Mouse (Mus musculus) c-Kit-negative CD71-positive TER-119-positive erythroid progenitor cells, embryonic 14.5 days (primary cell): ENCODE data around the gene Actr2.
A peak's percentile ranks its signal among the peaks of the same experiment; 100 is the strongest.
"Not testable (repeated sequence)": the region's sequence is repeated elsewhere in the genome, so short reads cannot be mapped to it uniquely, and the experiment has no call there.

Experiments used
- DNase-seq: peaks from one replicate; pipeline ENCODE4 v3.0.0-alpha.2; 2013; ENCODE audit warnings: low read depth, low spot score

Gene Actr2

DNA sequence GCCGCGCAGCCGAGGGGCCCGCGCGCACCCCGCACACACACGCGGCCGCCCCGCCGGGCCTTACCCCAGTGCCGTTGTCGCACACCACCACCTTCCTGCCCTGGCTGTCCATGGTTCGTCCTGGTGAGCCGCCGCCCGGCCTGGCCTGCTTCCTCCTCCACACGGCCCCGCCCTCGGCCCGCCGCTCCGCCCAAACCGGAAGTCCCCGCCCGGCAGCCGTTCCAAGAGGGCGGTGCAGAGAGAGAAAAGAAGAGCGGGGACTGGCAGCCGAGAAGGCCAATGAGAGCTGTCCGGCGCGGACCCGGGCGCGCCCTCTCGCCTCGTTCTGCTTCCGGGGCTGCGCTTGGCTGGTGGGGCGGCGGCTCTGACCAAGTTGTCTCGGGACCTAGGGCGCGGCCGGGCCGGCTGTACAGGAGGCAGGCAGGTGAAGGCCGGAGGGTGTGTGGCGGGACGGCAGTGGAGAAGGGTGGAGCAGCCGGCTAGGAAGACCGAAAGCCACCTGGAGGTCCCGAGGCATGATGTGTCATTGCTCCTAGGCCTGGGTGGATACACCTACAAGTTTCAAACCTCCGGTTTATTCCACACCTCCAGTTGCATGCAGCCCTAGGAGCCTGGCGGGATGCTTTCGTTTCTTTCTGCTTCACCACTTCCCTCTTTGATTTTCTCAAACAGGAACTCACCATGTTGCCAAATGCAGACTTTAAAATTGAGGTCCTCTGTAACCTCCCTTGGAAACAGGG, at the start of gene Actr2:
TSS of gene Actr2 (minus strand) at position 173 of the 740 bp plus-strand sequence.
- peak; percentile 96 for DNase-seq

DNA sequence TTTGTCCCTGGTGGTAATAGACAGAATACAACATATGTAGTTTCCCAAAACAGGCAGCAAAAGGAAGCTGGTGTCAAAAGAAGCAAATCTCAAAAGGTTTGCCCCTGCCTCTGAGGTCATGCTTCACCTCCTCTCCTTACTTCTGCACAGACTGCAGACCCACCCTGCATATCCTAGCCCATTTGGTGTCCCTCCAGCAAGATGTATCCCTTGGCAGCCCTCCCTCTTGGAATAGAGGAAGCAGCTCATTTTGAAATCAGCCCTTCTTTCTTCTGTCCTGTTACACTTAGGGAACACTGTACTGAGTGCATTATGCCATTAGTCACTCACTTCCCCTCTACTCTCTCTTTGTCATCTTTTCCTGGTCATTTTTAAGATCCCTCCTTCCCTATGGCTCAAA, 46.2 kb upstream of the Actr2 start:
- no peak for DNase-seq

DNA sequence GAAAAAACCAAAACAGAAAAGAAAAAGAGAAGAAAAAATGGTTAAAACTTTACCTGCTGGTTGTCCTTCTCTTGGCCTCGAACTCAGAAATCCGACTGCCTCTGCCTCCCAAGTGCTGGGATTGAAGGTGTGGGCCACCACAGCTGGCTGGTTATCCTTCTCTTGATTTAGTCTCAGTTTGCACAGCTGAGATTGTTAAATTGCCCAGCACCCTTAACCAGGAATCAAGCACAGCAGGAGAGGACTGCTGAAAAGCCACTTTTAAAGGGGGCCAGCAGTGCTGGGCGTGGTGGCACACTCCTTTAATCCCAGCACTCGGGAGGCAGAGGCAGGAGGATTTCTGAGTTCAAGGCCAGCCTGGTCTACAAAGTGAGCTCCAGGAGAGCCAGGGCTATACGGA, 40.8 kb upstream of the Actr2 start:
- not testable (repeated sequence) for DNase-seq

DNA sequence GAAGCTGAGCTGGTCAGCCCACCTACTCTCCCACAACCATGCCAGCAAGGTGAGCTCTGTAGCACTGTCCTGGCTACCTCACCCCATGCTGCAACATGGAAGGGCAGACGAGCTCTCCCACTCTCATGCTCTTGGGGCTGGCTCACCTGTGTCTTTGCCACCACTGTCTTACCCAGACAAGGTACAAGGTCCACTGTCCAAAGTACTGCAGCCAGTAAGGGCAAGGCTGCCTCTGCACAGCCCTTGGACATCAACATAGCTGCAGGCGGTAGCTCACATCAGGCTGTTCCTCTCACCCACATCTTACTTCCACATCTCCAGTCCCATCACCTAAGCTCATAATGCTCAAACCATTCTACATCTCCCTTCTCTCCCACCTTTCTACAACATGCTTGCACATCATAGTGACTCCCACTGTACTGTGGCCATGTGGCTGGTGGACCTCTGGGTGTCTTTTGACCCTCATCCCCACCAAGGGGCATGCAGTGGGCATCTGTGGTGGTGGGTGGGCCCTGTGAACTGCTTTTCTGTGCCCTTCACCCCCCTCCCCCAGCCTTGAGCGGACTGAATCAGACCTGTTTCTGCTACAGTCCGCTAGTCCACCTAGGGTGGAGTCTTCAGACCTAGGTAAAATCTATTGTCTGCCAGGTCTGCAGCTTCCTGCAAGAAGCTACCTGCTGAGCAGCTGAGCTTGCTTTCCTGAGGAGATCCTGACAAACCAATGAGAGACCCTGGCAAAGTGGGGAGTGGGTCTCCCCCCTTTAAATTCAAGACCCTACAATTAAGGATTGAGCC, 39.6 kb upstream of the Actr2 start:
- no peak for DNase-seq

DNA sequence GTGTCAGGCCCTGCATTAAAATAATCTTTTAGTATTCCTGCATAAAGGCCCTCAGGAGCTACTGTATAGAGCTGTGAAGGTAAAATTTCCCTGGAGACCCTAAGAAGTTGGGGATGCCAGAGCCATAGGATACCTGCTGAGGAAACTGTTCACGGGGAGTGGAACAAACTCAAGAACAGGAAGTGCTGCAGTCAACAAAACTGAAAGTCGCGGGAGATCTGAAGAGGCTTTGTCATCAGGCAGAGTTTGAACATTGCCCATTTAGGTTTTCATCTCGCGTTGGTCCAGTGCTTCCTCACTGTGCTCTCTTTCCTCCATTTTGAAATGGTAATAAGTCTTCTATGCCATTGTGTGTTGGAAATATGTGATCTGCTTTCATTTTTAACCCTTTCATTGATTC, 38.6 kb upstream of the Actr2 start:
- DNase-seq, result no peak

DNA sequence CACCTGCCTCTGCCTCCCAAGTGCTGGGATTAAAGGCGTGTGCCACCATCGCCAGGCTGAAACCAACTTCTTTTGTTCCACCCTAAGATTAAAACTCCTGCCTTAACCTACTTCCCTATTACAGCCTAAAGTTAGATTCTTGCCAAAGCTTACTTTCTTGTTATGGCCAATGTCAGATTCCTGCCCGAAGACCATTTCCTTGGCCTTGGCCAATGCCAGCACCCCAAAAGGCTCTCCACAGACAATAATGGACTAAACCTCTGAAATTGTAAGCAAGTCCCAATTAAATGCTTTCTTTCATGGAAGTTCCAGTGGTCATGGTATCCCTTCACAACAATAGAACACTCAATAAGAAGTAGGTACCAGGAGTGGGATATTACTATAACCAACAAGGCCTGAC, 37.2 kb upstream of the Actr2 start:
- DNase-seq, result no peak

DNA sequence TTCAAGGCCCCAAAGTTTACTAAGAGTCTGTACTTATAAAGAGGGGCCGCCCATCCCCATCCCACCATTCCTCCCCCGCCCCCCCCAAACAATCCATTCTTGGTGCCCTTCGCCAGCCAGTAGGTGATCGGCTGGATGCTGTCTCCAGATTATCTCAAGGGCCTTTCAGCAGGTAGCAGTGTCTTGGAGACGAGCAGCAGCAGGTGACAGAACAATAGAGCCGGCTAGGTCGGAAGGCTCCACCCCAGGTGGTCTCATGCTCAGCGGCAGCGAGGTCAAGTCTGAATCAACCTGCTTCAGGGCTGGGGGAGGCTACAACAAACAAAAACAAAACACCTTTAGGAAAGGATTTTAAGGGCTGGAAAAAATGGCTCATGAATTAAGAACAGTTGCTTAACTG, 32.7 kb upstream of the Actr2 start:
- DNase-seq, result no peak

DNA sequence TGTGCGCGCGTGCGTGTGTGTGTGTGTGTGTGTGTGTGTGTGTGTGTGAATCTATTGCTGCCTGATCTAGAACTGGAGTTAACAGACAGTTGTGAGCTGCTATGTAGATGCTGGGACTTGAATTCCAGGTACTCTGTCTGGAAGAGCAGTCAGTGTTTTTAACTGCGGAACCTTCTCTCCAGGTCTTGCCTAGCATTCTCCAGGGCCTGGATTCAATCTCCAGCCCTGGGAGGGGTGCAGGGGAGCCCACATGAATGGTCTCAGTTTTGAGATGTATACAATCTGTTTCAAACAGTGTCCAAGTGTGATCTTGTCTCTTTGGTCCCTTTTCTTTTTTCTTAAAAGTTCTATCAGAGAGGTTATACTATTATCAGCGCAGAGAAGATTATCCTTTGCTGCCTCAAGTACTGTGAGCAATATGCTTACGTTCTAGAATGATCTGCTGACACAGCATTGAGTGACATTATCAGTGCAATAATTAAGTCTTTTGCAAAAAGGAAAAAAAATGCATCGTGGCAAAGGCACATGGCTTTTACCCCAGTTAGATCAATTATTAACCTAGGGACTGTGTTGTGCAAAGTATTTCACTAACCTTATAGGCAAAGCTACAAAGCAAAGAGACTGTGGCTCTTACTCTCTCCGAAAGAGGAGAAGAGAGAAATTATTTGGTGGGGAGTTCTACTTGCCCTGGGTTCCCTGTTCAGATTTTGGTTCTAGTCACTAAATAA, 32.0 kb upstream of the Actr2 start:
- no peak for DNase-seq

DNA sequence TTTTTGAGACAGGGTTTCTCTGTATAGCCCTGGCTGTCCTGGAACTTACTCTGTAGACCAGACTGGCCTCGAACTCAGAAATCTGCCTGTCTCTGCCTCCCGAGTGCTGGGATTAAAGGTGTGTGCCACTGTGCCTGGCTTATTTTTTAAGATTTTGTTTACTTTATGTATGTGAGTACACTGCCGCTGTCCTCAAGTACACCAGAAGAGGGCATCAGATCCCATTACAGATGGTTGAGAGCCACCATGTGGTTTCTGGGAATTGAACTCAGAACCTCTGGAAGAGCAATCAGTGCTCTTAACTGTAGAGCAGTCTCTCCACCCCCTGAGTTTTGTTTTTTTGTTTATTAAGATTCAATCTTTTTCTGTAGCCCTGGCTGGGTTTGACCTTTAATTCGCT, 31.0 kb upstream of the Actr2 start:
- not testable (repeated sequence) for DNase-seq

DNA sequence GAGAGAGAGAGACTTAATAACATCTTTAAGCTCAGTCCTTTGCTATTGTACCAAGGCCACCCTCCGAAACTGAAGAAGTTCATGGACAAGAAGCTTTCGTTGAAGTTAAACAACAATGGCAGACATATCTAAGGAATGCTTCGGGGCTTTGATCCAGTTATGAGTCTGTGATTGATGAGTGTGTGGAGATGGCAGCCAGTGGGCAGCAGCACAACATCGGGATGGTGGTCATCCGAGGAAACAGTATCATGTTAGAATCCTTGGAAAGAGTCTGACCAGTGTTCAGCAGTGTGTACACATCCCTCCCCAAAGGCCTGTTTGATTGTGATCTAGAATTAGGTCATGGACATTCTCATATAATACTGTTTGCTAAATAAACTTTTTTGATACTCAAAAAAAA, 29.8 kb upstream of the Actr2 start:
- no peak for DNase-seq

DNA sequence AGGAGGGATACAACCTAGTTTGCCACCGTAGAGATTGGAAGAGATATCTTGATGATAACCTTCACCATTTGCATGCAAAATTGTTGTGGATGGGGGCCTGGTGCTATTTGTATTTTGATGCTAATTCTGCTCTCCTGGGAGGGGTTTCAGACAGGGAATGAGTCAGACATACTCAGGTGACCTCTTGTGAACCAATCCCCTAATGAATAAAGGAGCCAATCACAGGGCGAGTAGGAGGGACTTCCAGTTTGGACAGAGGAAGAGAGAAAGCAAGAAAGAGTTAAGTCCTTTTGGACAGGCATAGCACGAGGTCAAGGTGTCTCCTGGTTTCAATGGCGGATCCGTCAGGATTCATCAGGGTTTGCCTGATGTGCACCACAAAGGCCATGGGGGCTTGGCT, 27.6 kb upstream of the Actr2 start:
- DNase-seq, result no peak

DNA sequence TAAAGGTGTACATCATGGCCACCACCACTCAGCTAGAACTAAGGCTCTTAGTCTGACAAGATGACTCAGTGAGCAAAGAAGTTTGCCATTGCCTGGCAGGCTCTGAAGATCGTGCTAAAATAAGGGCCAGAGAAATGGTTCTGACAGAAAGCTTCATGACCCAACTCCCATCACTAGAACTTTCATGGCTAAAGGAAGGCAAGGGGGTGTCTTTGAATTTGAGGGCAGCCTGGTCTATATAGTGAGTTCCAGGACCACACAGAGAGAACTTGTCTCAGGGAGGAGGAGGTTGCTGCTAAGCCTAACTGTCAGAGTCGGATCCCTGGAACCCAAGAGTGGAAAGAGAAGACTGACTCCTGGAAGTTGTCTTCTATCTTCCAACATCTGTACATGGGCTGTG, 27.0 kb upstream of the Actr2 start:
- DNase-seq, result no peak

DNA sequence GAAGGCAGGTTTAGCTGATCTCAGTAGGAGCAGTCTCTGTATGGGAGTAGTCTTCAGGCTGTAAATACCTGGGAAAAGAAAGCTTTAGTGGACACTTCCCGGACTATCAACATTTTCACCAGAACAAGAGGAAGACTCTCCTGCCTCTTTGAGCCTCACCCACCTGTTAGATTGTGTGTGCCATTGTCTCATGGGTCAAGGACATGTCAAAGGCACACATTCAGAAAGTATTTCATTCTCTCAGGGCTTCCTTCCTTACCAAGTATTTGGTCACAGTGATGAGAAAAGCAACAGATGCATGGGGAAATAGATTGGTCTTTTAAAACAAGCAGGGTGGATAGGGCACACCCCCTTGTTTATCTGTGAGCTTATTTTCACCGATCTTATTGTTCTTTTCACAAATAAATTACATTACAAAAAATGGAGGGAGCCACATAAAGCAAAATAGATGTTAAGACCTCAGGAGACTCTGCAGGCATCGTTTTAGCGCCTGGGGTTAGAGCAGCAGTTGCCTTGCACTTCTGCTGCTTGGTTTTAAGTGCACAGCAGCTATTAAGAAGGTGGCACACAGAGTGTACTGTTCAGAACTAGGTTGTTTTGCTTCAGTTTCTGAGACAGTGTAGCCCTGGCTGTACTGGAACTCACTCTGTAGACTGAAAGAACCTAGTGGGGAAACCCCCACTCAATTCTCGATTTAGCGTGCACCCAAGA, 25.9 kb upstream of the Actr2 start:
- DNase-seq, result no peak

DNA sequence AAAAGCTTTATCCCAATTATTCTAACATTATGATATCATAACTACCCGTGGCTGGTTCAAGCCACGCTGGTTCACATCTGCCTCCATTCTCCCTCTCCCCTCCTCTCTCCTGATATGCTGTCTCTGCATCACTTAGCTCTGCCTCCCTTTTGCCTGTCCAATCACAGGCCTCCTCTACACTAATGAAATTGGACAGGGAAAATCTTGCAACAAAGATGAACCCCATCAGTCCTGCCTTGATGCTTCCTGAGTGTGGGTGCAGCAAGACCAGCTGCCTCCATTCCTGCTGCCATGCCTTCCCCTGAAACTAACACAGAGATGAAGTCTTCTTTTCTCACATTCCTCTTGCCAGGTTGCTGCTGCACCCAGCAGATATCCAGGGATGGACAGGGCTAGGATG, 25.2 kb upstream of the Actr2 start:
- no peak for DNase-seq

DNA sequence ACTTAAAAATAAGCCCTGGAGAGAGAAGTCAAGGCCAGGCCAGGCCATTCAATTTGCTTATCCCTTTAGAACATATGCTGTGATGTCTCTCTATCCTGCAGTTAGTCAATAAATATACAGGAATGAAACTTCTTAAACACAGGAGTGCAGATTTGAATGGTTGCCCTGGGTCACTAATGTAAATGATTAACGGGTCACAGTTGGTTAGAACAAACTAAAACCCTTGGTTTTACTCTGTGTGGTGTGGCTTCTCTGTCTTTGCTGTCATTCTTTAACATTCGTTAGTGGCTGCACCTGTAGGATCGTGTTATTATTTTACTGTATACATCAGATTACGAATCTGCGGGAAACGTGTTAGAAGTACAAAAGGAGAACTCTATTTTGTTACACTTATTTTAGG, 23.6 kb upstream of the Actr2 start:
- DNase-seq, result no peak

DNA sequence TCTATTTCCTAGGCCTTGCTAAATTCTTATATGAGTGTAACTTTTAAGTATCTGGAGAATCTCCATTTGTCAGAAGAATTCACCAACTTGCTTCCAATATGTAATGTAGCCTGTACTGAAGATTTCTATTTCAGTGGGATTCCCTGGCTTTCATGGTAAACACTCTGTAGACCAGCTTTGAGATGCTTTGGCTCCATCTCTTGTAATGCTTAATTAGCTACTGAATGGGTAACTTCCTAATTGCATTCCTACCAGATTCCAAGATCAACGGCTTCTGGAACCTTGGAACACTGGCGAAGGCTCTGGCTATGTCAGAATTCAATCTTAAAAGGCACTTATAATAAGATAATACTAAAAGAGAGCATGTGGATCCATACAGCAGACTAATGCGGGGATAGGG, 22.2 kb upstream of the Actr2 start:
- not testable (repeated sequence) for DNase-seq

DNA sequence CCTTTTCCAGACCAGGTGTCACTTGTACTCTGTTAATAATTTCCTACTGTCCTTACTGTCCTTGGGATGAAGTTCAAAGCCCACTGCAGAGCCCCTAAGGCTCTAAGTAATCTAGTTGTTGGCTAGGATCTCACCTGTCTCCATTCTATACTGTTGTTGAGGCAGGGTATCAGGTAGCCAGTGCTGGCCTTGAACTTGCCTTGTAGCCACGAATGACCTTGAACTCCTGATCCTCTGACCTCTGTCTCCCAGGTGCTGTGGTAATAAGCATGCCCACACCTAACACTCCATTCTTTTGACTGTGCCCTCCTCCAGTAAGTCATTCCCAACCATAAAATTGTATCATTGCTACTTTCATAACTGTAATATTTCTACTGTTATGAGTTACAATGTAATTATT, 21.0 kb upstream of the Actr2 start:
- DNase-seq, result no peak

DNA sequence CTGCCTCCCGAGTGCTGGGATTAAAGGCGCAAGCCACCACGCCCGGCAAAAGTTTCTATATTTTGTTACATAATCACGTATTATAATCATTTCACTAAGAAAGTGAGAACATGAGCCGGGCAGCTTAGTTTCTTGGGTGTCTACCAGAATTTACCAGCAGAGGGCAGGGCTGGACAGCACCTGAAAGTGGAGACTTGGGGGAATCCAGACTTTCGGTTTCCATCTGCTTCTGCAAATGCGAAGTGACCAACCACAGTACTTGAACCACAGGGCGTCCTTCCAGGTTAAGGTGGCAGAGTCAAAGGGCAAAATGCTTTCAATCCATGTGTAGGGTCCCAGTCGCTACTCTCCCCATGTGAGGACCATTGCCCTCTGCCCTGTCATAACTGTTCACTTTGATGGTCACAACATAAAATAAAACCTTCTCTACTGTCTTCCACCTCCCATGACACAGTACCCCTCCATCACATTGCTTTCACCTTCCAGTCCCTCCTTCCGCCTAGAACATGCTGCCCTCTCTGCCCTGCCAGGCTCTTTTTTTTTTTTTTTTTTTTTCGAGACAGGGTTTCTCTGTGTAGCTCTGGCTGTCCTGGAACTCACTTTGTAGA, 20.3 kb upstream of the Actr2 start:
- no peak for DNase-seq

DNA sequence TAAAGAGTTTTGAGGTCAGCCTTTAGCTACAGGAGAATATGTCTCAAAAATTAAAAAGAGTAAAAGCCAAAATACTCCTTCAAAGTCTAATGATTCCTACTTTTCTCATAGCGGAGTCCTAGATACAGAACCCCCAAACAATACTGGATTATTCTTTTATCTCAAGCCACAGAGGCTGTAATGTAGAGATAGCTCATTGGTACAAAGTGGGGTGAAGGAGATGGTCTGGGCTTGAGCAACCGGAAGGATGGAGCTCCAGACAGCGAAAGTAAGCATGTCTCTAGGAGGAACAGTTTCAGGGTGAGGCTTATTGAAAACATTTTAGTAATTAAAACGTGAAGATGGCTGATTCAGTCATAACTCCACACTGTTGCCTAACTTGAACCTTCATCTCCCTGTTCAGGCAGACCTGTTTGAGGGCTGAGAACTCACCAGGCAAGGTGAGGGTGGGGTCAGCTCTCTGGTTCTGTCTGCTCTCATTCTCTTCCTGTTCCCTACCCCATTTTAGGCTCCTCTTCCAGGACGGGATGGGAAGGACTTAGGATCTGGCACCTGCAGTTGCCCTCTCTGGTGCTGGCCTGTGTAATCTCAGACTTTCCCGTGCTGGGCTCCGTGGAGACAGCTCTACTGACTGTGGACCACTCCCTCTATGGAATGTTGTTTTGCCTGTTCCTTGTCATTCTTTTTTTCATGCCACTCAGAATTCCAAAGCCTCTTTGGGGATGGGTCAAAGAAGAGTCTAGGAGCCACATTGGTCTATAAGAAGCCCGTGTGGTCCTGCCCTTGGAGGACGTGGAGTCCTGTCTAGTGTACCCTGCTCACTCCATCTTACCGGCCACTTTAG, 14.2 kb upstream of the Actr2 start:
- DNase-seq, result no peak

DNA sequence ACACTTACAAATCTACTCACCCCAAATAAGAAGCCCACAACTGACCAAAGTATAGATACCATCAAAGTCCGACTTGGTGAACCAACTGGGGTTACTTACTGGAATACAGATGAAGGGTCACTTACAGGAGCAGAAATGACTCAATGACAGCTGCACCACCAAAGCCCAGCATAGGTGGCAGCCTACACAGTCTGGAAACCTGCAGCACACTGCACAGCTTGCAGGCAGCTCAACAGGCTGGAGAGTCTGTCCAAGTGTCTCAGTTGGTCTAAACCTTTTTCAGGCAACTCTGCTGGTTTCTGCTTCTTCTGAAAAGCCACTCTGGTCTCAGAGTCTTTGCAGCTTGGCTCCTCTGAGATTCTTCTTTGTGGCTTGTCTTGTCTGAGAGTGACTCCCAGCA, 12.7 kb upstream of the Actr2 start:
- DNase-seq, result no peak

DNA sequence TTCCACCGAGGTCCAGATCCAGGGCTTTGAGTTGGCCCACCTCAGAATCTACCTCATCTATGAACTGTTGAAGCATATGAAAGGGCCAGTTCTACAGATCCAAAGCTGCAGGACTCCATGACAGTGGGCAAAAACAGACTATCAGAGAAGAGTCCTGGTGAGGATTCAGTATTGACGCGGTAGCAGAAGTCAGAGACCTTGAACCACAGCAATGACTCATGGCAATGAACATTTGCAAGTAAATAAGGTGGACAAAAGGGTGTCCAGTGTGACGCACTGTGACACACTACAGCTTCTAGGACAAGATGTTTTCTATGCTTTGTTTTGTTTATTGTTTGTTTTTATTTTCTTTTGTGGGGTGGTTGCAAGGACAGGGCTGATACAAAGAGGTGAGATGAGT, 4.0 kb upstream of the Actr2 start:
- DNase-seq, result no peak
